Mouse (Mus musculus): ENCODE data around the gene Zfp746. TPM values are rescaled to one million over a fixed set of nuclear protein-coding genes. Genes with fewer than 3 reads are reported as not detected.

Gene Zfp746
- total and polyA plus RNA-seq, 3 experiments: 13.2 to 34.2 (median 14.8) TPM

DNA sequence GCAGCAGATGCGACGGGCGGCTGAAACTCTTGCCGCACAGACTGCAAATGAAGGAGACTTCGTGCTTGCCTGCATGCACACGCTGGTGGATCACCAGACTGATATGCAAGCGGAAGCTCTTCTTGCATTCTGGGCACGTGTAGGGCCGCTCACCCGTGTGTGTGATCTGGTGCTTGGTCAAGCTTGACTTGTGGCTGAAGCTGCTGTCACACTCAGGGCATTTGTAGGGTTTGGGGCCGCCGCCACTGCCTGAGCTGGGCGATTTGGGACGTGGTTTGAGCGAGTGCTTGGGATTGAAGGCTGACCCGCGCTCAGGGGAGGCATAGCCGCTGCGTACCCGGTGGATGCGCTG, 61.4 kb downstream of the Zfp746 start:
- Histone ChIP-seq H3K27me3 (ENCODE audit: insufficient read depth, low read length) (no peaks in the 10 kb centered on the region; the same call in 1 of the 2 replicates), H3K9me3 (replicated peaks) (peaks cover 7% of the 10 kb centered on the region; the same call in 1 of the 2 replicates), H3K4me1 (ENCODE audit: insufficient read depth, low read depth, low read length) (peaks cover 4% of the 10 kb centered on the region; the same call in 1 of the 2 replicates), H3K4me3 (ENCODE audit: low read depth, low read length) (peak overlapping the region; percentile 34), H3K36me3 (replicated peaks) (peaks cover 93% of the 10 kb centered on the region)
- DNase-seq (ENCODE audit: low spot score) (no peak), ATAC-seq (ENCODE audit: extremely low read depth, insufficient number of reproducible peaks, low FRiP score, poor library complexity, severe bottlenecking) (no peak)
- no peak for TF ChIP-seq CTCF (IDR thresholded peaks at IDR 0.05; ENCODE audit: low read depth, low read length)
- TF ChIP-seq GATA1 (IDR thresholded peaks at IDR 0.05; ENCODE audit: borderline replicate concordance, low read length): no peak
- TF ChIP-seq GATA2 (IDR thresholded peaks at IDR 0.05; ENCODE audit: borderline replicate concordance, low read depth, low read length): no peak

GRCm38 (mm10) chr6:48024330-48024993, 61.9 kb downstream of the Zfp746 start:
- TF ChIP-seq POLR2AphosphoS5 (IDR thresholded peaks at IDR 0.05; ENCODE audit: insufficient replicate concordance, low read depth, low read length): no peak
- TF ChIP-seq CTCF (IDR thresholded peaks at IDR 0.05; ENCODE audit: low read depth, low read length): no peak
- no peak for TF ChIP-seq TAL1 (conservative IDR thresholded peaks at IDR 0.05; ENCODE audit: low read depth, low read length)
- TF ChIP-seq GATA2 (IDR thresholded peaks at IDR 0.05; ENCODE audit: borderline replicate concordance, low read depth, low read length): no peak
- no peak for TF ChIP-seq GATA1 (IDR thresholded peaks at IDR 0.05; ENCODE audit: borderline replicate concordance, low read length)
- H3K4me1 ChIP-seq (ENCODE audit: insufficient read depth, low read depth, low read length): peaks cover 4% of the 10 kb centered on the region; the same call in 1 of the 2 replicates
- H3K9me3 ChIP-seq (replicated peaks): peaks cover 7% of the 10 kb centered on the region; the same call in 1 of the 2 replicates
- no peak overlapping the region for H3K4me3 ChIP-seq (ENCODE audit: low read depth, low read length)
- ATAC-seq (ENCODE audit: extremely low read depth, insufficient number of reproducible peaks, low FRiP score, poor library complexity, severe bottlenecking) (no peak), DNase-seq (ENCODE audit: low spot score) (no peak)
- peaks cover 90% of the 10 kb centered on the region for H3K36me3 ChIP-seq (replicated peaks)
- no peaks in the 10 kb centered on the region; the same call in 1 of the 2 replicates for H3K27me3 ChIP-seq (ENCODE audit: insufficient read depth, low read length)

GRCm38 (mm10) chr6:48022672-48023071, 63.7 kb downstream of the Zfp746 start:
- TF ChIP-seq POLR2AphosphoS5 (IDR thresholded peaks at IDR 0.05; ENCODE audit: insufficient replicate concordance, low read depth, low read length) (no peak), GATA2 (IDR thresholded peaks at IDR 0.05; ENCODE audit: borderline replicate concordance, low read depth, low read length) (no peak)
- Histone ChIP-seq H3K9me3 (replicated peaks) (peaks cover 7% of the 10 kb centered on the region; the same call in 1 of the 2 replicates), H3K4me1 (ENCODE audit: insufficient read depth, low read depth, low read length) (peaks cover 4% of the 10 kb centered on the region; the same call in 1 of the 2 replicates), H3K36me3 (replicated peaks) (peaks cover 83% of the 10 kb centered on the region), H3K4me3 (ENCODE audit: low read depth, low read length) (no peak overlapping the region), H3K27me3 (ENCODE audit: insufficient read depth, low read length) (no peaks in the 10 kb centered on the region; the same call in 1 of the 2 replicates)
- no peak for DNase-seq (ENCODE audit: low spot score)
- no peak for ATAC-seq (ENCODE audit: extremely low read depth, insufficient number of reproducible peaks, low FRiP score, poor library complexity, severe bottlenecking)

DNA sequence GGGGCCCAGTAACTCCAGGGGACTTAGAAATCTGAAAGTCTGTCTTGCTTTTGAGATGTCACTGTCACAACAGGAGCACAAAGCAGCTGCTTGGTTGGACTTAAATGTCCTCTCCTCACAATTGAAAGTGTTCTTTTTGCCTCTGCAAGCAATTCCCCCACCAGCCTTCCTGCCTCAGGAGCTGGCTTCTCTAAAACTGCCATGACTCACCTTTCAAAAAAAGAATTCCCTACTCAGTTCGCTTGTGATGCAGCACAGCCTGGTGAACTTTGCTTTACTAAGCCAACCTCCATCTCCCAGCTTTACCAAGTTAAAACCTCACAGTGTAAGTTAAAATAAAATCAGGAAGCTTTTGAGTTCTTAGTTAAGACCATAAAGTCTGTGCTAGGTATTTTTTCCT, 64.7 kb downstream of the Zfp746 start:
- H3K9me3 ChIP-seq (replicated peaks): peaks cover 7% of the 10 kb centered on the region; the same call in 1 of the 2 replicates
- peaks cover 81% of the 10 kb centered on the region for H3K36me3 ChIP-seq (replicated peaks)
- ATAC-seq (ENCODE audit: extremely low read depth, insufficient number of reproducible peaks, low FRiP score, poor library complexity, severe bottlenecking): no peak
- H3K4me1 ChIP-seq (ENCODE audit: insufficient read depth, low read depth, low read length): peaks cover 6% of the 10 kb centered on the region
- no peak for DNase-seq (ENCODE audit: low spot score)
- H3K27me3 ChIP-seq (ENCODE audit: insufficient read depth, low read length): no peaks in the 10 kb centered on the region; the same call in 1 of the 2 replicates
- no peak overlapping the region for H3K4me3 ChIP-seq (ENCODE audit: low read depth, low read length)
- TF ChIP-seq CTCF (IDR thresholded peaks at IDR 0.05; ENCODE audit: low read depth, low read length) (no peak), GATA1 (IDR thresholded peaks at IDR 0.05; ENCODE audit: borderline replicate concordance, low read length) (no peak), POLR2AphosphoS5 (IDR thresholded peaks at IDR 0.05; ENCODE audit: insufficient replicate concordance, low read depth, low read length) (no peak), GATA2 (IDR thresholded peaks at IDR 0.05; ENCODE audit: borderline replicate concordance, low read depth, low read length) (no peak), TAL1 (conservative IDR thresholded peaks at IDR 0.05; ENCODE audit: low read depth, low read length) (no peak)

- ATAC-seq (ENCODE audit: extremely low read depth, insufficient number of reproducible peaks, low FRiP score, poor library complexity, severe bottlenecking): no peak
- DNase-seq (ENCODE audit: low spot score): no peak
- no peaks in the 10 kb centered on the region; the same call in 1 of the 2 replicates for H3K27me3 ChIP-seq (ENCODE audit: insufficient read depth, low read length)
Measured at GRCm38 (mm10) chr6:48020006-48020405, 66.4 kb downstream of the Zfp746 start.

GRCm38 (mm10) chr6:48016841-48017240, 69.6 kb downstream of the Zfp746 start:
- ATAC-seq (ENCODE audit: extremely low read depth, insufficient number of reproducible peaks, low FRiP score, poor library complexity, severe bottlenecking): no peak
- DNase-seq (ENCODE audit: low spot score): no peak
- no peaks in the 10 kb centered on the region for H3K9me3 ChIP-seq (replicated peaks)
- 0 out of 2 replicates have a peak, but pooled peaks cover 3% of the 10 kb centered on the region for H3K27me3 ChIP-seq (ENCODE audit: insufficient read depth, low read length)
- H3K4me1 ChIP-seq (ENCODE audit: insufficient read depth, low read depth, low read length): peaks cover 13% of the 10 kb centered on the region
- H3K4me3 ChIP-seq (ENCODE audit: low read depth, low read length): no peak overlapping the region
- peaks cover 36% of the 10 kb centered on the region for H3K36me3 ChIP-seq (replicated peaks)
- TF ChIP-seq TAL1 (conservative IDR thresholded peaks at IDR 0.05; ENCODE audit: low read depth, low read length) (no peak), GATA1 (IDR thresholded peaks at IDR 0.05; ENCODE audit: borderline replicate concordance, low read length) (no peak)

More at GRCm38 (mm10) chr6:48020006-48020405, 66.4 kb downstream of the Zfp746 start:
- Histone ChIP-seq H3K4me1 (ENCODE audit: insufficient read depth, low read depth, low read length) (peaks cover 13% of the 10 kb centered on the region), H3K36me3 (replicated peaks) (peaks cover 64% of the 10 kb centered on the region), H3K9me3 (replicated peaks) (0 out of 2 replicates have a peak, but pooled peaks cover 2% of the 10 kb centered on the region), H3K4me3 (ENCODE audit: low read depth, low read length) (no peak overlapping the region)
- TF ChIP-seq TAL1 (conservative IDR thresholded peaks at IDR 0.05; ENCODE audit: low read depth, low read length) (no peak), CTCF (IDR thresholded peaks at IDR 0.05; ENCODE audit: low read depth, low read length) (no peak), POLR2AphosphoS5 (IDR thresholded peaks at IDR 0.05; ENCODE audit: insufficient replicate concordance, low read depth, low read length) (no peak), GATA2 (IDR thresholded peaks at IDR 0.05; ENCODE audit: borderline replicate concordance, low read depth, low read length) (no peak)
